Mouse (Mus musculus): ENCODE data around the gene Noct. TPM values are rescaled to one million over a fixed set of nuclear protein-coding genes. Genes with fewer than 3 reads are reported as not detected.

The Noct gene
- total and polyA plus RNA-seq, 3 experiments, result 17.8 to 26.7 TPM; not detected in 1

GRCm38 (mm10) chr3:51195321-51195720 lies 28.9 kb upstream of the Noct start (continued):
- TF ChIP-seq GATA1 (IDR thresholded peaks at IDR 0.05; ENCODE audit: low read depth, low read length), result no peak
- no peak for TF ChIP-seq POLR2AphosphoS5 (IDR thresholded peaks at IDR 0.05; ENCODE audit: borderline replicate concordance, low read depth, low read length)

GRCm38 (mm10) chr3:51195736-51196135 lies 28.5 kb upstream of the Noct start:
- Histone ChIP-seq H3K27ac (ENCODE audit: control insufficient read depth, low read depth, low read length) (peak overlapping the region; percentile 25; the same call in 1 of the 2 replicates), H3K4me3 (ENCODE audit: control insufficient read depth in 1 of 2, insufficient read depth in 1 of 2, low read depth in 2 of 2, low read length in 2 of 2) (peak overlapping the region; percentile 36 to 67), H3K4me1 (ENCODE audit: control insufficient read depth in 1 of 2, insufficient read depth in 2 of 2, low read length in 2 of 2) (peaks cover 4 to 9% of the 10 kb centered on the region in 2 experiments; a peak in 3 of 4 replicates), H3K9me3 (replicated peaks; ENCODE audit: insufficient read depth, low read length) (no peaks in the 10 kb centered on the region), H3K9ac (ENCODE audit: control insufficient read depth, low read depth, low read length, poor library complexity, severe bottlenecking) (peak overlapping the region; percentile 27; the same call in 1 of the 2 replicates), H3K27me3 (ENCODE audit: control insufficient read depth in 1 of 2, insufficient read depth in 2 of 2, low read length in 2 of 2) (no peaks in the 10 kb centered on the region), H3K36me3 (ENCODE audit: control insufficient read depth in 1 of 2, insufficient read depth in 2 of 2, low read length in 2 of 2) (0 out of 4 replicates have a peak, but pooled peaks cover 0 to 3% of the 10 kb centered on the region in 2 experiments), H3K79me2 (ENCODE audit: control insufficient read depth, insufficient read depth, low read length, poor library complexity) (no peaks in the 10 kb centered on the region)
- peak; percentile 87 for DNase-seq (ENCODE audit: low read depth, low spot score)
- no peak for TF ChIP-seq GATA1 (IDR thresholded peaks at IDR 0.05; ENCODE audit: low read depth, low read length)
- no peak for TF ChIP-seq E2F4 (IDR thresholded peaks at IDR 0.05; ENCODE audit: borderline replicate concordance, low read depth, low read length)
- no peak for TF ChIP-seq USF1 (IDR thresholded peaks at IDR 0.05; ENCODE audit: low read depth, low read length)
- TF ChIP-seq EP300 (IDR thresholded peaks at IDR 0.05; ENCODE audit: low read depth in 1 of 2, low read length in 2 of 2), result no peak
- no peak; the same call in 1 of the 2 replicates for TF ChIP-seq MAX (IDR thresholded peaks at IDR 0.05; ENCODE audit: low read length)
- no peak for TF ChIP-seq MEF2A (IDR thresholded peaks at IDR 0.05; ENCODE audit: extremely low read depth, insufficient replicate concordance, low read depth, low read length, poor library complexity, severe bottlenecking)
- TF ChIP-seq HCFC1 (IDR thresholded peaks at IDR 0.05; ENCODE audit: low read depth, low read length), result peak; percentile 60; the same call in 1 of the 2 replicates
- no peak for TF ChIP-seq CHD1 (IDR thresholded peaks at IDR 0.05; ENCODE audit: low read depth, low read length)
- TF ChIP-seq JUND (IDR thresholded peaks at IDR 0.05; ENCODE audit: low read depth, low read length), result no peak
- TF ChIP-seq POLR2AphosphoS5 (IDR thresholded peaks at IDR 0.05; ENCODE audit: borderline replicate concordance, low read depth, low read length), result no peak
- no peak for TF ChIP-seq ZC3H11A (IDR thresholded peaks at IDR 0.05; ENCODE audit: low read depth, low read length)
- no peak for TF ChIP-seq MYB (IDR thresholded peaks at IDR 0.05; ENCODE audit: low read depth, low read length)
- no peak for TF ChIP-seq RCOR1 (IDR thresholded peaks at IDR 0.05; ENCODE audit: low read depth, low read length)
- no peak for TF ChIP-seq ETS1 (IDR thresholded peaks at IDR 0.05; ENCODE audit: low read depth, low read length)
- TF ChIP-seq TBP (IDR thresholded peaks at IDR 0.05; ENCODE audit: low read depth, low read length), result no peak
- no peak for TF ChIP-seq ELF1 (IDR thresholded peaks at IDR 0.05; ENCODE audit: low read depth, low read length)
- TF ChIP-seq MAFK (IDR thresholded peaks at IDR 0.05; ENCODE audit: borderline replicate concordance, low read depth, low read length), result no peak
- TF ChIP-seq POLR2A (IDR thresholded peaks at IDR 0.05; ENCODE audit: control insufficient read depth in 1 of 2, insufficient read depth in 1 of 2, low read depth in 1 of 2, low read length in 2 of 2, poor library complexity in 1 of 2), result peak in 1 of 2 experiments; percentile 33; a peak in 1 of 4 replicates
- TF ChIP-seq ZKSCAN1 (IDR thresholded peaks at IDR 0.05; ENCODE audit: low read depth, low read length), result no peak
- no peak for TF ChIP-seq TCF12 (IDR thresholded peaks at IDR 0.05; ENCODE audit: low read depth, low read length)
- no peak for TF ChIP-seq GABPA (IDR thresholded peaks at IDR 0.05; ENCODE audit: low read depth, low read length)
- TF ChIP-seq SIN3A (IDR thresholded peaks at IDR 0.05; ENCODE audit: low read length), result no peak
- TF ChIP-seq NRF1 (IDR thresholded peaks at IDR 0.05; ENCODE audit: insufficient read depth, low read depth, low read length, poor library complexity, severe bottlenecking), result no peak
- TF ChIP-seq NELFE (IDR thresholded peaks at IDR 0.05; ENCODE audit: low read depth, low read length), result peak; percentile 19; the same call in 1 of the 2 replicates
- no peak for TF ChIP-seq KAT2A (conservative IDR thresholded peaks at IDR 0.05; ENCODE audit: low read depth, low read length)
- TF ChIP-seq TAL1 (IDR thresholded peaks at IDR 0.05; ENCODE audit: low read length), result no peak
- TF ChIP-seq USF2 (IDR thresholded peaks at IDR 0.05; ENCODE audit: borderline replicate concordance in 1 of 2, insufficient read depth in 1 of 2, low read depth in 1 of 2, low read length in 2 of 2), result no peak
- TF ChIP-seq SMC3 (IDR thresholded peaks at IDR 0.05; ENCODE audit: low read depth, low read length), result no peak
- no peak for TF ChIP-seq MAZ (IDR thresholded peaks at IDR 0.05; ENCODE audit: low read depth, low read length)
- peak; percentile 62 for TF ChIP-seq CHD2 (IDR thresholded peaks at IDR 0.05; ENCODE audit: low read length)
- TF ChIP-seq BHLHE40 (IDR thresholded peaks at IDR 0.05; ENCODE audit: borderline replicate concordance, low read depth, low read length), result no peak
- TF ChIP-seq POLR2AphosphoS2 (IDR thresholded peaks at IDR 0.05; ENCODE audit: low read length), result no peak
- TF ChIP-seq UBTF (IDR thresholded peaks at IDR 0.05; ENCODE audit: borderline replicate concordance, insufficient read depth, low read depth, low read length), result no peak
- no peak for TF ChIP-seq CTCF (IDR thresholded peaks at IDR 0.05 in 2 of 3, conservative IDR thresholded peaks at IDR 0.05 in 1 of 3; ENCODE audit: control insufficient read depth in 1 of 3, insufficient read depth in 1 of 3, low read depth in 2 of 3, low read length in 3 of 3, poor library complexity in 1 of 3, severe bottlenecking in 1 of 3)
- peak; percentile 59; the same call in 1 of the 2 replicates for TF ChIP-seq MXI1 (IDR thresholded peaks at IDR 0.05; ENCODE audit: low read depth, low read length)
